Mouse (Mus musculus) CD4-positive, CD25-positive, alpha-beta regulatory T cell, adult 4 months (primary cell): ENCODE results near the gene Fam219a. TPM values are rescaled to one million over a fixed set of nuclear protein-coding genes. Genes with fewer than 3 reads are reported as not detected.

ENCODE experiments used
- ATAC-seq: one replicate; pipeline ENCODE4 v1.8.0; 2017
- polyA plus RNA-seq, 2 experiments: library from polyadenylated mRNA; unstranded; fragments of 100-300 nt; shearing (Covaris generic); gene quantifications; one replicate each; pipeline ENCODE4 v1.2.1; 2017

Gene Fam219a
- polyA plus RNA-seq, 2 experiments from 2014 or later: 0.52 to 0.56 TPM

GRCm38 (mm10) chr4:41553116-41553515, 16.2 kb downstream of the Fam219a start:
- no peak for ATAC-seq

- ATAC-seq: peak; percentile 83
These were observed 16.8 kb downstream of the Fam219a start for GRCm38 (mm10) chr4:41552529-41552928.

GRCm38 (mm10) chr4:41547086-41547485, 22.3 kb downstream of the Fam219a start:
- no peak for ATAC-seq

GRCm38 (mm10) chr4:41545985-41546384, 23.4 kb downstream of the Fam219a start:
- no peak for ATAC-seq

- no peak for ATAC-seq
These were observed 27.2 kb downstream of the Fam219a start for GRCm38 (mm10) chr4:41542136-41542535.

- no peak for ATAC-seq
These were observed 34.5 kb downstream of the Fam219a start for GRCm38 (mm10) chr4:41534866-41535265.

GRCm38 (mm10) chr4:41532420-41532819, 36.9 kb downstream of the Fam219a start:
- no peak for ATAC-seq

GRCm38 (mm10) chr4:41527996-41528395, 41.3 kb downstream of the Fam219a start:
- ATAC-seq: no peak

GRCm38 (mm10) chr4:41527076-41527475, 42.3 kb downstream of the Fam219a start:
- ATAC-seq: no peak

- no peak for ATAC-seq
These were observed 42.8 kb downstream of the Fam219a start for GRCm38 (mm10) chr4:41526553-41526952.

GRCm38 (mm10) chr4:41524829-41525228, 44.5 kb downstream of the Fam219a start:
- ATAC-seq: no peak

GRCm38 (mm10) chr4:41523839-41524238, 45.5 kb downstream of the Fam219a start:
- no peak for ATAC-seq

GRCm38 (mm10) chr4:41522788-41523187, 46.5 kb downstream of the Fam219a start:
- ATAC-seq: no peak

GRCm38 (mm10) chr4:41522136-41522535, 47.2 kb downstream of the Fam219a start:
- no peak for ATAC-seq

- ATAC-seq: no peak
These were observed 48.7 kb downstream of the Fam219a start for GRCm38 (mm10) chr4:41520641-41521040.

- ATAC-seq: no peak
These were observed 50.1 kb downstream of the Fam219a start for GRCm38 (mm10) chr4:41519195-41519594.

- no peak for ATAC-seq
These were observed 51.0 kb downstream of the Fam219a start for GRCm38 (mm10) chr4:41518349-41518748.

GRCm38 (mm10) chr4:41517233-41517632, 52.1 kb downstream of the Fam219a start, which contains the start of gene 1110017D15Rik:
Gene 1110017D15Rik (minus strand): TSS chr4:41517333.
- no peak for ATAC-seq

GRCm38 (mm10) chr4:41513714-41514113, 55.6 kb downstream of the Fam219a start:
- ATAC-seq: no peak

- no peak for ATAC-seq
These were observed 56.0 kb downstream of the Fam219a start for GRCm38 (mm10) chr4:41513309-41513708.

GRCm38 (mm10) chr4:41507998-41508397, 61.3 kb downstream of the Fam219a start:
- no peak for ATAC-seq

GRCm38 (mm10) chr4:41507326-41507924, 61.9 kb downstream of the Fam219a start:
- no peak for ATAC-seq

GRCm38 (mm10) chr4:41506906-41507305, 62.4 kb downstream of the Fam219a start:
- peak; percentile 75 for ATAC-seq

- ATAC-seq: no peak
These were observed 63.2 kb downstream of the Fam219a start for GRCm38 (mm10) chr4:41506156-41506555.

- no peak for ATAC-seq
These were observed 64.2 kb downstream of the Fam219a start for GRCm38 (mm10) chr4:41505131-41505551.
